Mouse (Mus musculus) thymus, adult 2 months (tissue): ENCODE data around the gene Cip2a.

ENCODE experiments used
- CTCF ChIP-seq: fragments of 200-500 bp; IDR thresholded peaks from 2 replicates; pipeline ENCODE4 v1.5.1; 2012; ENCODE audit warnings: mild to moderate bottlenecking, control low read depth, low read length, moderate library complexity, borderline replicate concordance; ENCODE audit not compliant: control insufficient read depth, poor library complexity, insufficient read depth; ENCODE audit errors: extremely low read depth
- POLR2A ChIP-seq: fragments of 200-500 bp; IDR thresholded peaks from 2 replicates; pipeline ENCODE4 v1.6.1; 2012; ENCODE audit warnings: mild to moderate bottlenecking, low read length, control low read depth, moderate library complexity; ENCODE audit not compliant: control insufficient read depth, poor library complexity, insufficient read depth; ENCODE audit errors: extremely low read depth

- no peak for TF ChIP-seq CTCF
- no peak for TF ChIP-seq POLR2A
Measured at GRCm38 (mm10) chr16:48973548-48973947, 20.4 kb upstream of the Cip2a start.
